Comparison of ENCODE assay signal across 8 mouse cellular contexts in the genomic region with DNA sequence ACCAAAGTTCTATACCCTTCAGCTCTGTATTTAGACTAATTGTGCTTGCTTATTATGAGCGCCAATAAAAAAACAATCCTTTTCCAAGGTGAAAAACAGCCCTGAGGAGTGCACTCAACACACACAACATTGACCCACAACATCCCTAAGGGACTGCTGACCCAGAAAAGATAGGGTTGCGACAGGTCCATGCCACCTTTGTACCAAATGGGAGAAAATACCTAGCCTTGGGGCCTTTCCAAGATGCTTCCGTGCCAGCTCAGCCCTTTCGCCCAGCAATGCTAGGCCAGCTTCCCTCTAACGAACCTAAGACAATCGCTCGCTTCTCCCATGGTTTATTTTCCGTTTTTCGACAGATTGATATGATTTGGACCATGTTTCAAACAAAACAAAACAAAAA. TPM values are rescaled to one million over a fixed set of nuclear protein-coding genes. Genes with fewer than 3 reads are reported as not detected.
DNase-seq lines count a peak whose midpoint lies in the region; ATAC-seq and TF ChIP-seq lines count a peak whose summit lies in the region.

No protein-coding gene starts in this region.

- H3K27me3 ChIP-seq in E14TG2a.4 (ENCODE audit: insufficient read depth, low read length), result peaks cover 29% of the 10 kb centered on the region
- no peaks in the 10 kb centered on the region; the same call in none of the 2 replicates for H3K27me3 ChIP-seq in hindbrain, embryonic 10.5 days (ENCODE audit: insufficient read depth, poor library complexity, severe bottlenecking)
- peaks cover 10% of the 10 kb centered on the region for H3K27me3 ChIP-seq in liver, embryonic 12.5 days (replicated peaks)

- H3K4me1 ChIP-seq in E14TG2a.4 (replicated peaks; ENCODE audit: low read depth, low read length), result peaks cover 34% of the 10 kb centered on the region
- H3K4me1 ChIP-seq in hindbrain, embryonic 10.5 days (replicated peaks), result peaks cover 17% of the 10 kb centered on the region
- H3K4me1 ChIP-seq in liver, embryonic 12.5 days, result peaks cover 37% of the 10 kb centered on the region

- H3K36me3 ChIP-seq in E14TG2a.4 (ENCODE audit: insufficient read depth, low read length), result no peaks in the 10 kb centered on the region
- no peaks in the 10 kb centered on the region for H3K36me3 ChIP-seq in hindbrain, embryonic 10.5 days
- H3K36me3 ChIP-seq in liver, embryonic 12.5 days, result no peaks in the 10 kb centered on the region

- no peak overlapping the region for H3K27ac ChIP-seq in hindbrain, embryonic 10.5 days
- peak overlapping the region; percentile 65; the same call in 1 of the 2 replicates for H3K27ac ChIP-seq in liver, embryonic 12.5 days

- H3K4me3 ChIP-seq in E14TG2a.4 (replicated peaks; ENCODE audit: low read length), result peak overlapping the region; percentile 86
- H3K4me3 ChIP-seq in hindbrain, embryonic 10.5 days, result peak overlapping the region; percentile 61
- H3K4me3 ChIP-seq in liver, embryonic 12.5 days, result peak overlapping the region; percentile 75

- H3K9ac ChIP-seq in liver, embryonic 12.5 days, result peak overlapping the region; percentile 60

- peak; percentile 63 for DNase-seq in cerebellum, adult 9-10 months
- no peak for DNase-seq in cerebellum, adult 8-10 months
- DNase-seq in hindbrain, embryonic 10.5 days (ENCODE audit: low spot score), result no peak
- no peak for DNase-seq in frontal cortex, postnatal 14 days (ENCODE audit: low spot score in 2 of 2)
- no peak for DNase-seq in left cerebral cortex, adult 18-20 months (ENCODE audit: low spot score in 2 of 2)
- DNase-seq in layer of hippocampus, postnatal 10 days (ENCODE audit: low spot score in 2 of 2), result no peak

- no peak for TF ChIP-seq CTCF in E14TG2a.4 (conservative IDR thresholded peaks at IDR 0.05; ENCODE audit: low read length)

- ATAC-seq in liver, embryonic 12.5 days, result no peak

- 92% methylated on average over 9 of the region's 9 CpGs for WGBS in hindbrain, embryonic 10.5 days
- 87% methylated on average over 9 of the region's 9 CpGs for WGBS in liver, embryonic 12.5 days (ENCODE audit: insufficient replicate concordance)

- H3K9me3 ChIP-seq in E14TG2a.4 (ENCODE audit: low read length), result no peaks in the 10 kb centered on the region
- no peaks in the 10 kb centered on the region for H3K9me3 ChIP-seq in hindbrain, embryonic 10.5 days
- no peaks in the 10 kb centered on the region for H3K9me3 ChIP-seq in liver, embryonic 12.5 days (replicated peaks)

- peak overlapping the region; percentile 97 for H3K4me2 ChIP-seq in liver, embryonic 12.5 days

RNA-seq across cellular contexts. Expression of gene Coq8a, which starts 2.9 kb away (rescaled TPM):
- 1.8 and 2.0 TPM in 2 replicates for polyA plus RNA-seq in hindbrain, embryonic 10.5 days (2016; fragmentation: Nextera tagmentation; extraction: Ambion mirVana)
- 5.0 and 7.8 TPM in 2 replicates for polyA plus RNA-seq in liver, embryonic 12.5 days (2016; fragmentation: Nextera tagmentation; extraction: Ambion mirVana)
- total RNA-seq in left cerebral cortex, adult 18-20 months (2021), result 10 to 100 TPM; 54.1 to 54.2 TPM
- total RNA-seq in layer of hippocampus, postnatal 10 days (2021), result 10 to 100 TPM; 20.2 to 20.5 TPM
